Mouse (Mus musculus): ENCODE data around the gene Paqr4.

GRCm38 (mm10) chr17:23747471-23747870 lies 6.8 kb upstream of the Paqr4 start:
- TF ChIP-seq CTCF (IDR thresholded peaks at IDR 0.05; ENCODE audit: control insufficient read depth, insufficient read depth, insufficient replicate concordance, low read depth, low read length) (no peak), POLR2A (IDR thresholded peaks at IDR 0.05; ENCODE audit: control insufficient read depth, low read depth, low read length) (no peak)
